Mouse (Mus musculus) T-helper 1 cell (primary cell): ENCODE data around the gene Hist1h1d.

Experiments
- in situ Hi-C: fragments of 300-600 bp; cut with MboI, MseI; formaldehyde crosslinking; loops from one replicate; pipeline ENCODE4 v1.15.1; 2025; ENCODE audit warnings: high pct_unique_total_duplicates

Hist1h1d gene

DNA sequence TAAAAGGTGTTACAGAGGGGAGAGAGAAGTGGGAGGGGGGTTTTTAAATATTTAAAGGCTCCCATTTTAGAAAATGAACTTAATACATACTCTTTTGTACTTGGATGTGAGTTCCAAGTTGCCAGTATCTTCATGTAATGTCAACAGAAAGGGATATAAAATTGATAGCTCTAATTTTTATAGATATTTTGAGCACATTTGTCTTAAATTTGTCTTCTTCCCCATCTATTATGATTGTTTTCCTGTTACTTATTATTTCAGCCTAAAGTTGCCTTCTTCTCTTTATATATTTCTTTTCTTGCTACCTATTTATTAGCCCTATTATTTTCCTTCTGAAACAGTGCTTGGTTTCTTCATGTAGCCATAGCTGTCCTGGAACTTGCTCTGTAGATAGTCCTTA lies at the start of gene Hist1h1d:
Gene Hist1h1d (plus strand): TSS at position 301 of the 400 bp plus-strand sequence.
- in situ Hi-C loops: no loop called here

- in situ Hi-C loops: no loop called here
Observed at GRCm38 (mm10) chr13:23503797-23504196, 49.3 kb upstream of the Hist1h1d start.

GRCm38 (mm10) chr13:23505662-23506345 lies 47.3 kb upstream of the Hist1h1d start:
- in situ Hi-C loops: loop anchor here (5.0 kb wide), 1 partner anchor 1579 kb away; no protein-coding TSS in a partner anchor

- in situ Hi-C loops: loop anchor here (5.0 kb wide), 1 partner anchor 1579 kb away; no protein-coding TSS in a partner anchor
Observed at GRCm38 (mm10) chr13:23506351-23506750, 46.7 kb upstream of the Hist1h1d start.

DNA sequence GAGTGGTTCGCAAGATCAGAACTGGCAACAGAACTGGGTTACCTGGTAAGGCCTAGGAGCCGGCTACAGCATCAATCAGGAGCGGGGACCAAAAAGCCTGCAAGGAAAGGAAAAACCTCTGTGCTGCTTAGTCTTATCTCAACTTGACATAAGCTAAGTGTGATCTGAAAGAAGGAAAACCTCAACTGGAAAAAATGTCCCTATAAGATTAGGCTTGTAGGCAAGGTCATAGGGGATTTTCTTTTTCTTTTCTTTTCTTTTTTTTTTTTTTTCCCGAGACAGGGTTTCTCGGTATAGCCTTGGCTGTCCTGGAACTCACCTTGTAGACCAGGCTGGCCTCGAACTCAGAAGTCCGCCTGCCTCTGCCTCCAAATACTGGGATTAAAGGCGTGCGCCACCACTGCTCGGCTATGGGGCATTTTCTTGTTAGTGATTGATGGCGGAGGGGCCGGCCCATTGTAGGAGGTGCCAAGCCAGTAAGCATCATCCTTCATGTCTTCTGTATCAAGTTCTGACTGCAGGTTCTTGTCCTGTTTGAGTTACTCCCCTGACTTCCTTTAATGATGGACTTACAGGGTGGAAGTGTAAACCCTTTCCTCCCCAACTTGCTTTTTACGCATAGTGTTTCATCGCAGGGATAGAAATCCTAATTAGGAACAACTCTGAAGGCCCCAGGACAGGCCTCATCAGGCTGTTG lies 46.1 kb upstream of the Hist1h1d start:
- in situ Hi-C loops: loop anchor here (5.0 kb wide), 1 partner anchor 1580 kb away; no protein-coding TSS in a partner anchor

DNA sequence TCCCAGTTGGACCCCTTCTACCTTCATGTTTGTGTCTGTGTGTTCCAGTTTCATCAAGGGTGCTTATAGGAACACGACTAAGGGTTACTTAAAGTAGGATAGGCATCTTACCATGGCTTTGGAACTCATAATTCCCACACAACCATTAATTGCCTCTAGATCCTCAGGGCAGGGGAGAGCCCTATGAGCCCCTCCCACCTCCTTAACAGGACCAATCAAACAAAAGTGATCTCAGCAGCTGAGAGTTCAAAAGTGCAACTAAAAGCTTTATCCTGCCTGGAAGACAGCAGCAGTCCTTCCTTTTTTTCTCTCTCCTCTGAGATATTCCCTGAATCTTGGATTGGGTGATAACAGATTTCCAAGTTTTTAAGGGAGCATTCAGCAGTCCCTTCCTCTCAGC lies 42.9 kb upstream of the Hist1h1d start:
- in situ Hi-C loops: no loop called here

- in situ Hi-C loops: no loop called here
Observed at GRCm38 (mm10) chr13:23513517-23513916, 39.5 kb upstream of the Hist1h1d start.

GRCm38 (mm10) chr13:23515281-23515680 lies 37.8 kb upstream of the Hist1h1d start:
- in situ Hi-C loops: no loop called here

DNA sequence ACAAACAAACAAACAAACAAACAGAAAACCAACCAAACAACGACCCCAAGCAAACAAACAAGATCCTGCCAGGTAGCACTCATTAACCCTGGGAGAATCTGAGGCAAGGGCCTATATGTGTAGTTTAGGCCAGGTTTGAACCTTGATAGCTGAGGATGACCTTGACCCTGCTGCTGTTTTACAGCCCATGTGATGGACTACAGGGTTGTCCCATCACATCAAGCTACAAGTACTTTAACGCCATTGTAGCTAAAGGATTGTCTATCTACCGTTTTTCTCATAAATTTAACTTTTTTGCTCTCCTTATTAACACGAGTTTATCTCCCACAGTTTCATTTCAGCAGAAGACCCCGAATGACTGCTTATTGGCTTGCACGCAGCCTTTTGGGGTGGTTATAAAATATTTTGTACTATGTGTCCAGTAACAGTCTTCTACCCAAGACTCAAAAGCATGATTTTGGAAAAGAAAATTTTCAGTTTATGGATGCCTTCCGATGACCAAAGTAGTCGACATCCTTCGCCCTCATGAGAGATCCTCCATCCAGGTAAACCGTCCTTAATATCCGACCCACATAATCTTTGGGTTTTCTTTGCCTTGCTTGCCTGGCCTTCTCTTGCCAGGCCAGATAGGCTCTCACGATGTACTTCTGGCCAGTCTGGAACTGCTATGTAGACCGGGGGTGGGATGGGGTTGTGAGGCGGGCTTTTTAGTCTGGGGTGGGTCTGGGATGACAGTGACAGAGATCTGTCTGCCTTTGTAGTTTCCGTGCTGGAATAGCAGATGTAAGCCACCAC lies 37.0 kb upstream of the Hist1h1d start:
- in situ Hi-C loops: no loop called here

DNA sequence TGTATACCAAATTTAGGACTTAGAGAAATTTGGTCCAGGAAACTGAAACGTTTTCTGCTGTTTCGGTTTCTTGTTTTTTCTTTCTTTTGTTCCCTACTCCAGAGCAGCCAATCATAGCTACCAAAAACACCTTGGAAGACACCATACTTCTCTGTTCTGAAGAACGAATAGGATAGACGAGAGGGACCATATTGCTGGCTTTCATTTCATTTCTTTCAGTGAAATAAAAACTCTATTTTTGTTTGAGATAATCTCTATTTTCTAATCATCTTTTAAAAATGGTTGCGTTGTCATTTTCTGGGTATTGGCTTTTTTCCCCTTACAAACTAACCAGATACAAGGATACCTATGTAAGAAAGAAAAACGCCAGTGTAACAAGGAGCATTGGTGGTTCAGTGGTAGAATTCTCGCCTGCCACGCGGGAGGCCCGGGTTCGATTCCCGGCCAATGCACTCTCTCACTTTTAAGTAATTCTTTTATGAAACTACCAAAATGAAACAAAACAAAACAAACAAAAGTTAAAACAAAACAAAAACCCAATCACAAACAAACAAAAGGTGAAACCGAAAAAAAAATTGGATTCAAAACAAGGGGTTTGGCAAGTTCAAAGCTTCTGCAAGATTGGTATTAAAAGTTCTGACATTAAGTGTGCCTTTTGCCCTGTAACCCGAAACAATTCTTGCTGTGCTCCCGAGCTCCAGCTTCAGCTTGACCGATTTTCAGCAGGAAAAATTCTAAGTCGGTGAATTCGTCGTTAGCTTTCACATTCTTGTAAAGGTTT lies 36.0 kb upstream of the Hist1h1d start:
- in situ Hi-C loops: no loop called here

GRCm38 (mm10) chr13:23517603-23518294 lies 35.3 kb upstream of the Hist1h1d start:
- in situ Hi-C loops: no loop called here

GRCm38 (mm10) chr13:23518295-23518603 lies 34.8 kb upstream of the Hist1h1d start:
- in situ Hi-C loops: no loop called here

DNA sequence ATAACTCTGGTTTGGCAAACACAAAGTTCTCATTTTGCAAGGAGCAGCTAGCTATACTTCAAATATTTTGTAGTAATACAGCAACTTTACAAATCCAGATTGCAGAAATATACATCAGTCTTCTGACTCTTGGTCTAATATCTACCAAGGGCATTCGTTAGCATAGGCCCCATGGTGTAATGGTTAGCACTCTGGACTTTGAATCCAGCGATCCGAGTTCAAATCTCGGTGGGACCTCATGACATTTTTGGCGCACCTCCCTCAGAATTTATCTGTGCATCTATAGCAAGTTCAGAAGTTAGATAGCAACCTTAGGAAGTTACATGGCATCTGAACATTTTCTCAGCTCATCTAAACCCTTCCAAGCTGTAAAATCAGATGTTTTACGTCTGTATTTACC lies 34.2 kb upstream of the Hist1h1d start:
- in situ Hi-C loops: no loop called here

DNA sequence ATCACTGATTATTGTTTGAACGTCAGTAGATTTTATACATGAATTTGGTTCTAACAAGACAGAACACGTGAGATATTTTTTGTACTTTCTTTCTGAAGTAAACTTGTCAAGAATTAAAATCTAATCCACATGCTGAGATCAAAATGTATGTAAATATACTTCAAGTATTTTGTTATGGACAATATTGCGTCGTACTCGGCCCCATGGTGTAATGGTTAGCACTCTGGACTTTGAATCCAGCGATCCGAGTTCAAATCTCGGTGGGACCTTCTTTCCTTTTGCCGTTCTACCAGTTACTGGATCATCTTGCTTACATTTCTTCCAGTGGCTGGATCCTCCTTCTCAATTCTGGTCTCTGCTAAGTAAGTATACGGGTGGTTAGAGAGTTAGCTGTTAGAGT lies 33.6 kb upstream of the Hist1h1d start:
- in situ Hi-C loops: no loop called here

DNA sequence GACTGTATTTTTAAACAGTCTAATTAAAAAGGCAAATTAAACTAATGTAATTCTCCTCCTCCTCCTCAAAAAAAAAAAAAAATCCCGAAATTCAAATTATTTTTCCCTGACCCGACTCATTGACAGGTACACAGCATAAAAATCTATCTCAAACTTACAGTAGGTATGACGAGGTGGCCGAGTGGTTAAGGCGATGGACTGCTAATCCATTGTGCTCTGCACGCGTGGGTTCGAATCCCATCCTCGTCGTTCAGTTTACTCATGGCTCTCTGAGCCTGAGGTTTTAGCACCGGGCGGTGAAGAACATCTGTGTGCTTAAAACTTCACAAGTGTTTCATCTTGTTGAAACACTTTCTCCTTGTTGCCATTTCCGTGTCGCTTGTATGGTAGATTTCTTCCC lies 31.4 kb upstream of the Hist1h1d start:
- in situ Hi-C loops: loop anchor here (5.0 kb wide), 2 partner anchors 74 to 214 kb away; no protein-coding TSS in a partner anchor

DNA sequence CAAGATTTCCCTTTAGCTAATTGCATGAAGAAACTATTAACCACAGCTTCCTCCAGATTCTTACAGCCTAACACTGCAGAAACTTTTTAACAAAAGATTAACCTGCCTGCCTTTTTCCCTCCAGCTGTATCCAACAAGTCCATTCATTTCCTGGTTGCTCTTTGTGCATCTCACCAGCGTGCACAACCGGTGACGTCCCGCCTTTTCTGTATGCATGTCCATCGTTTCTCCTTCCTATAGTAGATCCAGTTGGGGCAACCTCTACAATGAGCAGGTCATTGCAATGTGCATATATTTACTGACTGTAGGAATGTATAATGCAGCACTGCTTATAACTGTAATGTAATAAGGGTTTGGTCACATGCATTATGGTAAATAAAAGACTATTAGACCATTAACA lies 29.1 kb upstream of the Hist1h1d start:
- in situ Hi-C loops: loop anchor here (5.0 kb wide), 2 partner anchors 77 to 217 kb away; no protein-coding TSS in a partner anchor

DNA sequence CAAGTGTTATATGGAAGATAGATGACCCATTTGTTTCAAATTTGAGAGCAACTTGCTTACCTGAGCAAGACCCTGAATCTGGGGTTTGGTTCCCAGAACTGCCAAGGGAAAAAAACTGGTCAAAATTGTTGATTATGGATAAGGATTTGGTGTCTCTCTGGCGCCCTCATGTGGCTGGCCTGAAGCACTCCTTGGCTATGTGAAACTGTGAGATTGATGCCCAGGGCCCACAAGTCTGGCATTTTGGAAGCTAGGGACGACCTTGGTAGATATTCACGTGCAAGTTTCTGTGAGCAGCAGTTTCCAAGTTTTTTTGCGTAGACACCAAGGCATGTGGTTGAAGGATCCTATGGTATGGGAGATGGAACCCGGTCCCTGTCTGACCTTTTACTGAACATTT lies 28.4 kb upstream of the Hist1h1d start:
- in situ Hi-C loops: loop anchor here (5.0 kb wide), 2 partner anchors 77 to 217 kb away; no protein-coding TSS in a partner anchor

DNA sequence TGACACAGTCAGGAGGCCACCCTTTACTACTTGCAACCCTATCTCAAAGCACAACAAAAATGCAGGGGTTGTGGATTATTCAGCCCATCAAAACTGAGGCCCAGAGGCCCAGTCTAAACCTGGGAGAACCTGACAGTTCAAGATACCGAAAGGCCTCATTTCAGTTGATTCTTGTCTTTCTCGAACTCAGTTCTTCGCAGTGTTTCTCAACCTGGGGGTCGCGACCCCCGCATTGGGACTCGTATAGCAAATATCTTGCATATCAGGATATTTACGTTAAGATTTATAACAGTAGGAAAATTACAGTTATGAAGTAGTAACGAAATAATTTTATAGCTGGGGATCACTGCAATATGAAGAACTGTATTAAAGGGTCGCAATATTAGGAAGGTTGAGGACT lies 27.2 kb upstream of the Hist1h1d start:
- in situ Hi-C loops: no loop called here

DNA sequence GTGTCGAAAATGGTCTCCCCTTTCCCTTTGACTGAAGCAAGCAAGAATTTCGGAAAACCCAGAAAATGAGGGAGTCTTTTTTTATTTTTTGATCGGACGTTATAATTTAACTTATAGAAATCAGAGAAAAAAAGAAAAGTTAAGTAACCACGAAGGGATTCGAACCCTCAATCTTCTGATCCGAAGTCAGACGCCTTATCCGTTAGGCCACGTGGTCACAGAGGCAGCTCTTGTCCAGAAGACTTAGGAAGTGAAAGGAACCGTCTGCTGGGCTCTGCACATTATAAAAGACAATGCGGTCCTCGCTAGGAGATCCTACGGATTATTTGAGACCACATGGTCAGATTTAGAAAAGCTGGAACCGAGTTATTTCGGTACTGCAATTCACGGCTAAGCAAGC lies 26.8 kb upstream of the Hist1h1d start:
- in situ Hi-C loops: no loop called here

DNA sequence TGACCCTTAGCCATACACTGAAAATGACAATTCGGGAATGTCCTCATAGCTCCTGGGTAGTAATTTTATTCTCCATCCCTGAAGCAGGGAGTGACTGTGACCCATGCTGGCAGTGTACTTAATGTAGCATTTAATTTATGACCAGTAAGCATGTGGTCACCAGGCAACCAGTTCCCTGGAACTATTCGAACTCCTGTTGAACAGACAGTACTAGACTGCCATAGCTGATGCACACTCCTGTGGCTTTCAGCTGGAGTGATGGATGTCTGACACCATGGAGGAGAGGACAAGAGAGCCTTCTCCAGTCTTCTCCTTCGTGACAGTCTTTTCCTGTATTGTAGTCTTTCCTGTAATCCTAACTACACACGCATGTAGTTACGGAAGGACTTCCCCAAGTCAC lies 24.1 kb upstream of the Hist1h1d start:
- in situ Hi-C loops: no loop called here
